Mouse (Mus musculus) kidney, adult 11 months (tissue): ENCODE measurements around the gene Ccdc71l.
A peak's percentile ranks its signal among the peaks of the same experiment; 100 is the strongest.

ENCODE experiments used
- DNase-seq: peaks from one replicate; pipeline ENCODE4 v3.0.0; 2022

The Ccdc71l gene

DNA sequence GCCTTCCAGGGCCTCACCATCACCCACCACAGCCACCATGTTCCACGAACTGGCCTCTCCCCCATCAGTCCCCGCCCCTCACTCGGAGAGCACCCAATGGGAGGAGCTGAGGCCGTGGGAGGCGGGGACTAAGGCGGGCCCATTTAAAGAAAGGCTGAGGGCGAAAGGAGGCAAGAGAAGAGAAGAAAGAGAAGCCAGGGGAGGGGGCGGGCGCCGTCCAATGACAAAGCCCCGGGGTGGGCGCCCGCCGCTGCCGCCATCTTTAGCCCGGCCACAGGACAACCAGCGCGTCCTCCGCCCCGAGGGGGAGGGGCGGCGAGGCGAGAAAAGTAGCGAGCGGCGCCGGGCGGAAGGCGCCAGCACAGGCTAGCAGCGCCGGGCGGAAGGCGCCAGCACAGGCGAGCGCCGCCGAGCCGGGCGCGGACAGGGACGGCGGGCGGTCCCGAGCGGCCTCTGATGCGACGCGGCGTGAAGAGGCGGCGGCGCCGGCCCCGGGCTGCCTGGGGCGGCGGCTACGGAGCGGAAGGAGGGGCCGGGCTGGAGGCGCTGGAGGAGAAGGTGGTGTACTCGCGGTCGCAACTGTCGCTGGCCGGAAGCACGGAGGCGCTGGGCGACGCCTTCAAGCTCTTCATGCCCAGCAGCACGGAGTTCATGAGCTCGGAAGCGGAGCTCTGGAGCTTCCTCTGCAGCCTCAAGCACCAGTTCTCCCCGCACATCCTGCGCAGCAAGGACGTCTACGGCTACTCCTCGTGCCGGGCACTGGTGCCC, at the start of gene Ccdc71l:
Ccdc71l (plus strand) TSS at position 177 of the 768 bp plus-strand sequence.
- DNase-seq = peak; percentile 80

DNA sequence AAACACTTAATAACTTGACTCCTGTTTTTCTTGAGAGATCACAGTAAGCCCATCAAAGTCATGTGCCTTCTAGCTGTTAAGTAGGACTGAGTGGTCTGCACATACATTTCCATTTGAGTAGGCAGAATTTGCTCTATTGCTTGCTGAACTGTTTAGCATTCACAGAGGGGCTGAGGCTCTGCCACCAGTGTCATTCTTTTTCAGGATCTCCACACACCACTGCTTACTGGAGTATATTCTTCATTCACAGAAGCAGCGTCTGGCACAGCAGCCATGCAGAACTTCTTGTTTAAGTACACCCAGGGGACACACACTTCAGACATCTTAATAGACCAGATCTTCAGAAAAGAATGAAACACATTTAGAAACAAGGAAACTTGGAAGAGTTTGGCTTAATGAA, 39.4 kb upstream of the Ccdc71l start:
- DNase-seq = no peak

DNA sequence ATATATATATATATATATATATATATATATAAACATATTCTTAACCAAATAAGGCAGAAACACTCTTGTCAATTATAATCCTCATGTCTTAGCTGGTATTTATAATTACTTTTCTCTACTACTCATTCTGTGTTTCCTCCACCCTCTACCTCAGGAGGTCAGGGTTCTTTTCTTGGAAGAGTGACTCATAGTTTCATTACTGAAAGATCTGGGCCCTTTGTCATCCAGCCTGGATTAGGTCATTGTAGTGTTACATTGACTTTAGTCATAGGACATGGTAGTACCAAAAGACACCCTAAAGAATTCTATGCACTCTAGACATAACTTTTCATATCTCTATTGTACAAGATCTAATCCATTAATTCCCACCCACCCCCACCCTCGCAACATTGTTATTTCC, 35.0 kb upstream of the Ccdc71l start:
- DNase-seq = no peak

DNA sequence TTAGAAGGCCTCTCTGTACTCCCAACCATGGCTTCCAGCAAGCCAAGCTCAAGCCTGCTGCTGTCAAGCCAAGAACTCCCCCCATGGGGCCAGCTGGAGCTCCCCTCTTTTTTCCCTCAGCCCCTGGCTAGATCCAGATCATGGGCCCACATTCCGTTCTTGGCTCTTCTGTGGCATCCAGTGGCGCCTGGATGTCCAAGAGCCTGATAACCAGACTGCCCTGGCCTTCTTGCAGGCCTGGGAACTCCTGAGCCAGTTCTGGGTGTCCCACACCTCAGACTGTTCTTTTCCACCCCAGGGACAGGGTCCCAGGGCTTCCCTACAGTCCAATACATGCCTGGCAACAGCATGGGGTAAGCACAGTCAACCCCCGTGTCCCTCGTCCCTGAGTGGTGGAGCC, 32.4 kb upstream of the Ccdc71l start:
- no peak for DNase-seq

DNA sequence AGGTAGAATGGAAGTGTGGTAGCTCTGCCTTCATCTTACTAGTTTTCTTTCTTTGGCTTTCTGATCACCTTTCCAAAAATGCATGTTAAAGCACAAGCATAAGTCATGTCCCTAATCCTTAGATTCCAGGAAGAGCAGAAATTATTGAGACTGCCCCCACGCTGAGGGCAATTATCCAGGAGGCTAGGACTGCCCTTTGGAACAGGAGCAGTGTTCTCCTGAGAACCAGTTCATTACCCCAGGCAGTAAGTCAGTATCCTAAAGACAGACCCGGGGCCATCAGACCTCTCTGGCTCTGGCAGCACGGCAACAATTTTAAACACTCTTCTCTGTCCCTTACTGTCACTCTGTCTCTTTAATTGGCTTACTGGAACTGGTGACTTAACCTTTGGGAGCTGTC, 30.0 kb upstream of the Ccdc71l start:
- DNase-seq = peak; percentile 2

DNA sequence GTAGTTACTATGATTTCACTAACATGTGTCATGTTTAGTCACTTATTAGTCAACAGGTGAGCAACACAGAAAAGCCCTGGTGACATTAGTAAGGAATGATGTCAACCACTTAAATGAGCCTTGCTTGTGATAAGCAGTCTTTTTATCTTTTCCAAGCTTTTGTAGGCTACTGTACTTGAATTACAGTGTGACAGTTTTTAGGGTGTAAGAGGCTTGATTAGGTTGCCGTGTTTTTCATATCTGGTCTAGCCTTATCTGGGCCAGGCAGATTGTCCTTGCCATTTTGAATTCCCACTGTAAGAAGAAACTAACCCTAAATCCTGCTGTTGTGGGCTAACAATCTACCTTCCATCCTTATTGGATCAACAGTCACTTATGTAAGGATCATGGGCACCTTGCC, 26.6 kb upstream of the Ccdc71l start:
- no peak for DNase-seq

DNA sequence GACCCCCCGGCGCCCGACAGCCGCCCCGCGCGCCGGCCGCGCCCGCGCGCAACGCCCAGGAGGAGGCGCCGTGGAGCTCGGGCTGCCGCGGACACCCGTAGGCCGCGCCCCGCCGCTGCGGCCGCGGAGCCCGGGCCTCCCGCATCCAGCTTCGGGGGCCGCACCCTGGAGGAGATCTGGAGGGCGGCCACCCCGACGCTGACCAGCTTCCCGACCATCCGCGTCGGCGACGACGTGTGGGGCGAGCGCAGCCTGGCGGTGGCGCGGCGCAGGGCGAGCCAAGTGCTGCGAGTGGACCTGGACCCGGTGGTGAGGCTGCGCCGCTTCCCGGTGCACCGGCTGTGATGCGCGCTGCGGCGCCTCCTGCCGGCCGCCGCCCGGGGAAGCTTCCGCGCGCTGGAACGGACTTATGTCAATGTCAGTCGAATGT, 807 bp downstream of the Ccdc71l start:
- DNase-seq = peak; percentile 86

DNA sequence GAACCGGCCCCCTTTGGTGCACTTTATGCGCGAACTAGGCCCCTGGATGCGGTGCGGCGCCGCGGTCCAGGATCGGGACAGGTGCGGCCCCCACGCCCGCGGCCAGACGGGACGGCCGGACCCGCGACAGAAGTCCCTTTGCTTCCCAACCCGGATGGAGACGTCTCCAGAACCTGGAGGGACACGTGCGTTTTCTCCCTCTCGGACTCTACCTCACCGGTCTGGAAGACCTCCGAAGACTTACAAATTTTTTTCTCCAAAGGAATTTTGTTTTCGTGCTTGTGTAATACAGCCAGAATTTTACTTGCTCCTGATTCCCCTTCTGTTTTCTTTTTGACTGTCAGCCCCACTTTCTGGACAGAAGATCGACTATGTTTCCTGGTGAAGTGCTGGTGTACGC, 1.2 kb downstream of the Ccdc71l start:
- DNase-seq = no peak

DNA sequence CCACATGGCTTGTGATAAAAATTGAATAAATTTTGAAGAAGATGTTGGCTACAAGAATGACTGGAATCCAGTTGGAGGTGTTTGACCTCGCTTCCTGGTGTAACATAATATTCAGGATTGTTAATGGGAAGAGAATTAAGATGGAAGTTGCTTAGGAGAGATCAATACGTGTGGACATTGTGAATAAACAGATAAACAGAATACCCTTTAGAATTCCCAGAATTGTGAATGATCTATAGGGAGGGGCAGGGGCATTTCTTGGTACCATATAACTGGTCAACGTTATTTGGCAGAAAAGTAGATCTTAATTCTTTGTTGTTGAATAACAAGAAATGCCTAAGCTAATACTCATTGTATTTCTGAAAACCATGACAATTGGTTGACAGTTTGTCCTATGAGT, 2.0 kb downstream of the Ccdc71l start:
- no peak for DNase-seq

DNA sequence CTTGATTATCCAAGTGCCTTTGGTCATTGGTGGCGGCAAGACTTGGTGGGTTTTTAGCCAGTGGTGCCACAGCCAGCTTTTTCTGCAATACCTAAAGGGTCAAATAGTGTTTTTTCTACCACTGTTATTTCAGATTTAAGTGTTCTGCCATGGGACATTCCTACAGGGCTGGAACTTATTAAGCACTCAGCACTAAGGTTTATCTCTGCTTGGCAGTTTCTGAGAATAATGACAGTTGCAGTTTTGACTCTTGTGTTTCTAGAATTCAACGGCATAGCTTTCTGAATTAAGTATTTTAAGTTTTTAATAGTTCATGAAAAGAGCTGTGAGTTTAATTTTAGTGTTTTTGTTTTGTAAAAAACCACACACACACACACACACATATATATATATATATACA, 2.5 kb downstream of the Ccdc71l start:
- no peak for DNase-seq

DNA sequence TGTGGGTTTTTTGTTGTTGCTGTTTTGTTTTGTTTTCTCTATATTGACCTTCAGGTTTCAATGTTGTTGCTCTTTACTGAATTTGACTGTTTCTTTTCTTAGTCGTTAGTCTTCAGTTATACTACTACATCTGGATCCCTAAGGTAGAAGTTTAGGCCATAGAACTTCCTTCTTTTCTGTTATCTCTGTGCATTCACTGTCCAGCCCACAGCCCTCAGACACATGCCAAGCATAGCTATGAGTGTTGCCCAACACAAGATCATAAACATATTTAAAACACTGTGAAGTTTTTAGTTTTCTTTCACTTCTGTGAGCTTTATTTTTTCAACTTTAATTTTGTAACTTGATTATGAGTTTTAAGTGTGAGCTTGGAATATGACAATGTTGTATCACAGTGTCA, 41.0 kb downstream of the Ccdc71l start:
- DNase-seq = no peak

DNA sequence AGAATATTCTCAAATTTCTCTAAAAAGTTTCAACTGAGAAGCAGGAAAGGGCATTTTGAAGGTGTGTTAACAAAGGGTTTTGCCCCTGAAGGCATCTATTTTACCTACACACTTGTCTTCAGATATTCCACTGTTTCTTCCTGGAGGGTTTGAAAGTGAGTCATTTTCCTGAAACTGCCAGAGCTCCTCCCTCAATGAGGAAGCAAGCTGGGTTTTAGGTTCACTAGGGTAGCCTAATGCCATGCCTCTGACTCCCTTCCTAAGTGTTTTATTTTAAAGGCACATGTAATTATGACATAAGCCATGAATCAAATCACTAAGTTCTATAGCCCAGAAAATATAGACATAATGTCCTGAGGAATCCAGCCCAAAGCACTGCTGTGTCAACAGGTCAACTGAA, 49.3 kb downstream of the Ccdc71l start:
- no peak for DNase-seq

DNA sequence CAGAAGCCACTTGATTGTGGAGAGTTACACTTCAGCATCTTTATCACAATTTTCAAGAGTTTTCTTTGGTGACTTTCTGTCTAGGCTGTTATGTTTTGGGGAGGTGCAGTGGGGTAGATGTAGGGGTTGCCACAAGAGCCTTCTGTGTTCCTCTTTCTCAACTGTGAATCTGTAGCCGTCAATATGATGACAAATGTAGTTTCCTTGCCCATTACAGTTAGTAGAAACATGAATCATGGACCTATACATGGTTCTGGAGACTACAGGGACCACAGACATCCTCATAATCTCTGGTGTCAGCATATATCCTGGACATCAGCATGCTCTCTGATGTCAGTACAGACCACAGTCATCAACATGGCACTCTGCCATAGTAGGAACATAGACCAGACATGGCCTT, 52.5 kb downstream of the Ccdc71l start:
- no peak for DNase-seq
